Mouse (Mus musculus) mesoderm, embryonic 11.5 days (tissue): ENCODE results near the gene Abhd4.

ENCODE experiments used
- DNase-seq: peaks from one replicate; pipeline ENCODE4 v3.0.0-alpha.2; 2012; ENCODE audit warnings: low read depth, low spot score

The Abhd4 gene

GRCm38 (mm10) chr14:54276446-54276845, 22.5 kb downstream of the Abhd4 start:
- DNase-seq: no peak

GRCm38 (mm10) chr14:54284839-54285238, 30.9 kb downstream of the Abhd4 start, which contains the start of gene Olfr49:
Olfr49 (minus strand) TSS chr14:54284939.
- DNase-seq: no peak

- no peak for DNase-seq
Observed at GRCm38 (mm10) chr14:54300136-54300535, 46.1 kb downstream of the Abhd4 start.

- DNase-seq: no peak
Observed at GRCm38 (mm10) chr14:54300676-54301075, 46.7 kb downstream of the Abhd4 start.

- DNase-seq: peak; percentile 44
Observed at GRCm38 (mm10) chr14:54311763-54312162, 57.8 kb downstream of the Abhd4 start.
